Mouse (Mus musculus): Measurements from ENCODE around the gene Gna14. TPM values are rescaled to one million over a fixed set of nuclear protein-coding genes. Genes with fewer than 3 reads are reported as not detected.

The Gna14 gene
- total and polyA plus RNA-seq, 2 experiments from 2014 or later: 0.60 to 0.93 TPM

GRCm38 (mm10) chr19:16607634-16608033, 172.1 kb downstream of the Gna14 start:
- H3K9me3 ChIP-seq (ENCODE audit: low read length): no peaks in the 10 kb centered on the region
- H3K4me1 ChIP-seq (ENCODE audit: insufficient read depth, low read length): no peaks in the 10 kb centered on the region
- H3K27ac ChIP-seq (ENCODE audit: low read depth, low read length): no peak overlapping the region
- WGBS: 95% methylated on average over 6 of the region's 6 CpGs
- H3K4me2 ChIP-seq (ENCODE audit: low read depth, low read length, poor library complexity, severe bottlenecking): no peak overlapping the region
- no peak overlapping the region for H3K4me3 ChIP-seq (ENCODE audit: low read depth, low read length)
- H3K27me3 ChIP-seq (ENCODE audit: insufficient read depth, low read length): no peaks in the 10 kb centered on the region
- DNase-seq (ENCODE audit: low spot score) (no peak), ATAC-seq (ENCODE audit: low FRiP score) (no peak)
- H3K36me3 ChIP-seq (ENCODE audit: insufficient read depth, low read length): no peaks in the 10 kb centered on the region
- no peak overlapping the region for H3K9ac ChIP-seq (replicated peaks; ENCODE audit: low read length, poor library complexity, severe bottlenecking)
- no peak for TF ChIP-seq CTCF (IDR thresholded peaks at IDR 0.05)

DNA sequence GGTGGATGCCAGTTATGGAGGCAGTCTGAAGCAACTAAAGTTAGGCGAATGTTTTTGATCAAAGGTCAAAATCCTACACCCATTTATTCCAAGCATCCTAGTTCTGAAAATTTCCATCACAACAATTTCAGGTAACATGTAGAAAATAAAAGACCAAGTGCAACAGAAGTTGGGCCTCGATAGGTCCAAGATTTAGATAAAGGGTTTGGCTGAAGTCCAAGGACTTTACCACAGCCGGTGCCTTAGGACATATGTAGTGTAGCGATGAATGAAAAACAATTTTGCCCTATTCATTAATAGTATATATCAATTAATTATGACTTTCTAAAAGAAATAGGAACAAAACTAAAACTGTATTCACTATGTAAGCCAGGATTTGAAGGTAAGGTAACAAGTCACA, 187.6 kb downstream of the Gna14 start:
- TF ChIP-seq CTCF (IDR thresholded peaks at IDR 0.05): no peak
- H3K4me3 ChIP-seq (ENCODE audit: low read depth, low read length): no peak overlapping the region
- WGBS: 84% methylated on average over 4 of the region's 4 CpGs
- no peaks in the 10 kb centered on the region for H3K9me3 ChIP-seq (ENCODE audit: low read length)
- H3K9ac ChIP-seq (replicated peaks; ENCODE audit: low read length, poor library complexity, severe bottlenecking): no peak overlapping the region
- H3K27ac ChIP-seq (ENCODE audit: low read depth, low read length): no peak overlapping the region
- no peaks in the 10 kb centered on the region for H3K27me3 ChIP-seq (ENCODE audit: insufficient read depth, low read length)
- H3K36me3 ChIP-seq (ENCODE audit: insufficient read depth, low read length): no peaks in the 10 kb centered on the region
- H3K4me1 ChIP-seq (ENCODE audit: insufficient read depth, low read length): no peaks in the 10 kb centered on the region
- no peak for ATAC-seq (ENCODE audit: low FRiP score)
- no peak overlapping the region for H3K4me2 ChIP-seq (ENCODE audit: low read depth, low read length, poor library complexity, severe bottlenecking)
- DNase-seq (ENCODE audit: low spot score): no peak

GRCm38 (mm10) chr19:16624994-16625393, 189.4 kb downstream of the Gna14 start:
- no peak for ATAC-seq (ENCODE audit: low FRiP score)

GRCm38 (mm10) chr19:16625610-16626395, 190.2 kb downstream of the Gna14 start:
- no peaks in the 10 kb centered on the region for H3K4me1 ChIP-seq (ENCODE audit: insufficient read depth, low read length)
- no peak overlapping the region for H3K4me3 ChIP-seq (ENCODE audit: low read depth, low read length)
- H3K9me3 ChIP-seq (ENCODE audit: low read length): no peaks in the 10 kb centered on the region
- no peak overlapping the region for H3K27ac ChIP-seq (ENCODE audit: low read depth, low read length)
- H3K4me2 ChIP-seq (ENCODE audit: low read depth, low read length, poor library complexity, severe bottlenecking): no peak overlapping the region
- no peaks in the 10 kb centered on the region for H3K36me3 ChIP-seq (ENCODE audit: insufficient read depth, low read length)
- DNase-seq (ENCODE audit: low spot score): no peak
- TF ChIP-seq CTCF (IDR thresholded peaks at IDR 0.05): no peak
- H3K27me3 ChIP-seq (ENCODE audit: insufficient read depth, low read length): no peaks in the 10 kb centered on the region
- WGBS: 39% methylated on average over 14 of the region's 14 CpGs
- no peak for ATAC-seq (ENCODE audit: low FRiP score)
- H3K9ac ChIP-seq (replicated peaks; ENCODE audit: low read length, poor library complexity, severe bottlenecking): no peak overlapping the region

More at GRCm38 (mm10) chr19:16624994-16625393, 189.4 kb downstream of the Gna14 start:
- Histone ChIP-seq H3K9ac (replicated peaks; ENCODE audit: low read length, poor library complexity, severe bottlenecking) (no peak overlapping the region), H3K4me1 (ENCODE audit: insufficient read depth, low read length) (no peaks in the 10 kb centered on the region), H3K4me2 (ENCODE audit: low read depth, low read length, poor library complexity, severe bottlenecking) (no peak overlapping the region), H3K9me3 (ENCODE audit: low read length) (no peaks in the 10 kb centered on the region), H3K4me3 (ENCODE audit: low read depth, low read length) (no peak overlapping the region), H3K27me3 (ENCODE audit: insufficient read depth, low read length) (no peaks in the 10 kb centered on the region), H3K36me3 (ENCODE audit: insufficient read depth, low read length) (no peaks in the 10 kb centered on the region), H3K27ac (ENCODE audit: low read depth, low read length) (no peak overlapping the region)
- DNase-seq (ENCODE audit: low spot score): no peak
- no peak for TF ChIP-seq CTCF (IDR thresholded peaks at IDR 0.05)
